Mouse (Mus musculus) cerebellum, adult 2 months (tissue): ENCODE data around the gene Mmp7.

Experiments used
- CTCF ChIP-seq: fragments of 200-500 bp; IDR thresholded peaks from 2 replicates; pipeline ENCODE4 v1.5.1; 2011; ENCODE audit warnings: low read depth, mild to moderate bottlenecking, control low read depth, low read length, moderate library complexity, borderline replicate concordance; ENCODE audit not compliant: insufficient read depth
- POLR2A ChIP-seq: fragments of 200-500 bp; IDR thresholded peaks from 2 replicates; pipeline ENCODE4 v1.6.1; 2011; ENCODE audit warnings: low read length, control low read depth, borderline replicate concordance; ENCODE audit not compliant: insufficient read depth

GRCm38 (mm10) chr9:7689799-7690198 is 2.1 kb upstream of the Mmp7 start:
- no peak for TF ChIP-seq CTCF
- TF ChIP-seq POLR2A: no peak
